Mouse (Mus musculus) urinary bladder, postnatal 14 days (tissue): ENCODE results near the gene Vmn1r166.
"Not testable (repeated sequence)": the region's sequence is repeated elsewhere in the genome, so short reads cannot be mapped to it uniquely, and the experiment has no call there.

Experiments
- DNase-seq: peaks from one replicate; pipeline ENCODE4 v3.0.0; 2021; ENCODE audit warnings: low spot score

The Vmn1r166 gene

DNA sequence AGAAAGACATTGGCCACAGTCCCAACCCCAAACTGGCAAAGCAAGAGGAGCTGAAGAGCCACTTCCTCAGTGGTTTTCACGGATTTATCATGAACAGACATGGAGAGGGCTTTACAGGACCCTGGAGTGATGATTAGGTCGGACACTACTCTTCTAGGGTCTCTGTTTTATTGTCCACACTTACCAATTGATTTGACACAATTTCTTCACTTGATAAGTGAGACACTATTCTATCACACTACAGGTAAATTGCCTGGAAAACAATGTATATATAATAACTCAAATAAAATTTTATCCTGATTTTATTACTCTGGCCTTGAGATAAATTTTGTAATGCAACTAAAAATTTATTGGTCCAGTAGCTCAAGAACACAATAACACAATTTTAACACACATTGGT lies at the start of gene Vmn1r166:
TSS of gene Vmn1r166 (minus strand) at position 101 of the 400 bp plus-strand sequence.
- DNase-seq: not testable (repeated sequence)

DNA sequence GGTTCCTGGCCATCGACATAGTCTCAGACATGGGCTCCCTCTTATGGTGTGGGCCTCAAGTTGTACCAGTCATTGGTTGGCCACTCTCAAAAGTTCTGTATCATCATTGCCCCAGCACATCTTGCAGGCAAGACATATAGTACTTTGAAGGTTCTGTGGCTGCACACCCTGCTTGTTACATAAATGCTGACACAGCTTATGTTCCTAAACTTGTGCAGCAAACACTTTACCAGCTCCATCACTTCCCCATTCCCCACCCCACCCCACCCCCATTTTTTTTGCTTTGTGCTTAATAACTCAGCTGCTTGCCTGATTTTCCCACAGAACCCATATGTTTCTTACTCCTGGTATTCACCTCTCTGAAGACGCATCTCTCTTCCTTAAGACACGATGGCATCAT lies 49.4 kb upstream of the Vmn1r166 start, which contains the start of gene Nlrp4e:
TSS of gene Nlrp4e (plus strand) at position 301 of the 400 bp plus-strand sequence.
- not testable (repeated sequence) for DNase-seq

DNA sequence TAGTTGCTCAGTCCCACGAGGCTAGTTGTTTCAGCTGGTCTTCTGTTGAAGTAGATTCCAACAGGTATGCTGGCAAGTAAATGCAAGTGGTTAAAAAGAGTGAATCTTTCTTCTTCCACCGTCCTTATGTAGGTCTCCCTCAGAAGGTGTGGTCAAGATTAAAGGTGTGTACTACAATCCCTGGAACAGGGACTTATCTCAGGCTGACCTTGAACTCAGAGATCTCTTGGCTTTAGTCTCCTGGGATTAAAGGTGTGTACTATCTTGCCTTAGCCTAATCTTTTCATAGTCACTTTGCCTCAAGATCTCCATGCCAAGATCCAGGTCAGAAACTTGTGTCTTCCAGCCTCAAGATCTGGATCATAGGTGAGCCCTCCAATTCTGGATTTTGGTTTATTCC lies 27.3 kb upstream of the Vmn1r166 start, which contains the start of gene Gm6902:
TSS of gene Gm6902 (minus strand) at position 101 of the 400 bp plus-strand sequence.
- not testable (repeated sequence) for DNase-seq

DNA sequence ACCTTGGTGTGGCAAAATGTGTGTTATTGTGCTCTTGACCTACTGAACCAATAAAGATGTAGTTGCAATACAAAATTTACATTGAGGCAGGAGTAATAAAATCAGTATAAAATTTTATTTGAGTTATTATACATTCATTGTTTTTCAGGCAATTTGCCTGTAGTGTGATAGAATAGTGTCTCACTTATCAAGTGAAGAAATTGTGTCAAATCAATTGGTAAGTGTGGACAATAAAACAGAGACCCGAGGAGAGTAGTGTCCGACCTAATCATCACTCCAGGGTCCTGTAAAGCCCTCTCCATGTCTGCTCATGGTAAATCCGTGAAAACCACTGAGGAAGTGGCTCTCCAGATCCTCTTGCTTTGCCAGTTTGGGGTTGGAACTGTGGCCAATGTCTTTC lies 34.5 kb downstream of the Vmn1r166 start, which contains the start of gene Vmn1r165:
TSS of gene Vmn1r165 (plus strand) at position 301 of the 400 bp plus-strand sequence.
- not testable (repeated sequence) for DNase-seq
